Mouse (Mus musculus): ENCODE results near the gene Zfp622.

Zfp622 gene

DNA sequence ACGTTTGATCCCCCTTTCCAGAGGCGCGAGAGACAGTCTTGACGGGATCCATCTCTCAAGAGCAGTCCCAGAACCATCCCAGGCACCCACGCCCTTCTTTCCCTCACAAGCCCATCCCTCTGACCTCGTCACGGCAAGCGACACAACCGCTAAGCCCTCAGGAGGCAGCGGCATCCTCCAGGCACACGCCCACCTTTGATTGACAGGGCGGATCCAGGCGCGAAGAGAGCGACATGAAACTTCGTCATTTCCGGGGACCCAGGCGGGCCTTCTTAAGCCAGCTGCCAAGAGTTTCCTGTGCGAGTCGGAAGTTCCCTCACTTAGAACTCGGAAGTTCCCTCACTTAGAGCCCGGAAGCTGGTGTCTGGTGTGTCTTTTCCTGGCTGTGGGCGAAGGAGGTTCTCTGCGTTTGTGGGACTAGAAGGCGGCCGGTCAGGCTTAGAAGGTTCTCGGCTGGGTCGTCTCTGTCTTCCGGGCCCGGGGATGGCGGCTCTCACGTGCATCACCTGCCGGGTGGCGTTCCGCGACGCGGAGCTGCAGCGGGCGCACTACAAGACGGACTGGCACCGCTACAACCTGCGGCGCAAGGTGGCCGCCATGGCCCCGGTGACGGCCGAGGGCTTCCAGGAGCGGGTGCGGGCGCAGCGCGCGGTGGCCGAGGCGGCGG, at the start of gene Zfp622:
TSS of gene Zfp622 (plus strand) at position 300 of the 667 bp plus-strand sequence.
- in situ Hi-C loops (cut with MseI, MboI): no loop called here

DNA sequence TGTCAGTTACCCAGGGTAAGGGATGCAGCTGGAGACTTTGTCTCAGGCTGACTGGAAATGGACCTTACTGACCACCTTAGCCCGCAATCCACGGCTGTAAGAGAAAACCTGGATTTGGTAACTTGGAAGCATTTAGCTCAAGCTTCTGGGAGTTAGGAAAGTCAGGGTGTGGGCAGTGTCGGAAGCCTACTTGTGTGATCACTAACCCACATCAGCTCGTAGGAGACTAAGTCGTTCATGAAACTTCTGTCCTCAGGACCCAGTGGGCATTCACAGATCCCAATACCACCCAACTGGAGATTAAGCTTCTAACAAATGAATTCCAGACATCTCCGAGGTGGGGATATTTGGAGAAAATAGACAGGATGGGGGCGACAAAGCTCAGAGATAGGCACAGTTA, 49.8 kb upstream of the Zfp622 start:
- in situ Hi-C loops (cut with MseI, MboI): no loop called here

DNA sequence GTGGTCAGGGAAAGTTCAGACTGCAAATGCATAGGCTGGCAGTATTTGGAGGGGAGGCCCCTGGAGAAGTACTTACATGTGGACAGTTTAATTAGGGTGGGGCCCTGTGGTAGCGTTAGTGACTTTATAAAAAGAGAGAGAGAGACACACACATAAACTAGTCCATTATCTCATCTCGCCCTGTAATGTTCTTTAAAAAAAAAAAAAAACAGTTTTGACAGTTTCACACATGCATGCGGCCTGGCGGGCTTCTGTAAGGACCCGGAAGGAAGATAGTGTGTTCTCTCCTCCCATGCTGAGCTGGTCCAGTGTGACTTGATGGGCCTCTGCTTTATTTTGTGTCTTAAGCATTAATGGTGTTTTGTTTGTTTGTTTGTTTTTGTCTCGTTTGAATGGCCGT, 45.7 kb upstream of the Zfp622 start:
- in situ Hi-C loops (cut with MseI, MboI): no loop called here

DNA sequence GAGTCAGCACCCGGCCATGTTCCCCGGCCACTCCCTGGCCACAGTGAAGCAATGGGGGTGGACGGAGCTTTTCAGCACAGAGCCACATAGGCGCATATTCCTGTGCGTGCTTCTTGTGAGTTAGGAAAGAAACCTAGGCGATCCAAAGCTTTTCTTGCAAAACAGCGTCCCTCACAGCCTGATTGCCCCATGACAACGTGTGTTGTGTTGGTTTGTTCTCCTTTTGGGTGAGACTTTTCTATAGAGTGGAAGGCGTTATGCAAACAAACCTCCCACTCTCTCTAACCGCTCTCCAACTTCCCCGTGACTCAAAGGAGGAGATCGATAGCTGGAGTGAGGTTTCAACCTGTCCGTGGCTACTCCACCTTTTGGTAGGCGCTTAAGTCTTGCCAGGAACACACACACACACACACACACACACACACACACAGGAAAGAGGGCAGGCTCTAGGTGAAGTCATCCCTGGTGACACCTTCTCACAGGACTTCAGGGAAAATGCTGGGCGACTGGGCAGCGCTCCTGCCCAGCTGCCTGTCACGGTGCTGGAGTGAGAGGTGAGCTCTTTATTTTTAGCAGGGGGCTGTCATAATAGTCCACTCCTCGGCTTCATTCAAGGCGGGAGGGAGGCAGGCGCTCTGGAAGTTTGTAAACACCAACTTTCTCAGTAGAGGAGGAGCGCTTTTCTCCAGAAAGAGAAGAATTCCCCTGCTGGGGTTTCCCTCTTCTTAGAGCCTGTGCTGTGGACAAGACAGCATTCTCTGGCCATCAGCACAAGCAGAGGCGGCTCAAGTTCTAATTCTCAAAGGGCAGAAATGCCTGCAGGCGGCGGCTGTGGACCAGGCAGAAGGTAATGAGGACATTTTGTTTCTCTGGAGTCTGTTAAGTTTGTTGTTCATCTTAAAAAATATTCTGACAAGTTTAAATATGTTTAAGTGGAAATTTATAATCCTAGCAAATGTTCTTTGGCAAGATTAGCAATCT, 43.5 kb upstream of the Zfp622 start:
- in situ Hi-C loops (cut with MseI, MboI): no loop called here

DNA sequence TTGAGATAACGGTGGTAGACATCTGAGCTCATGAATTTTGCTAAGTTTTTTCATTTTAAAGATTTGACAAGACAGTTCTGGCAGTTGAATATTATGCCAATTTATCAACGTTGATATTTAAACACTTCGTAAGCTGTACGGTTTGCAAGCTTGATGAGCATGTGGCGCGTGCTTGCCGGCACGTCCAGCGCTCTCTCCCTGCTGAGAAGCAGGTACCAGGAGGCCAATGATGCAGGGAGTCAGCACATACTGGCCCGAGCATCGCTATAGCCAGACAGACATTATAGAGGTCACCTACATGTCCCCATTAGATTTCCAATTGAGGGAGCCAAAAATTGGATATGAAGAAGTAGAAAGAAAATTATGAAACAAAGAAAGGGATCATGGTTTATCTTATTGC, 42.7 kb upstream of the Zfp622 start:
- in situ Hi-C loops (cut with MseI, MboI): no loop called here

DNA sequence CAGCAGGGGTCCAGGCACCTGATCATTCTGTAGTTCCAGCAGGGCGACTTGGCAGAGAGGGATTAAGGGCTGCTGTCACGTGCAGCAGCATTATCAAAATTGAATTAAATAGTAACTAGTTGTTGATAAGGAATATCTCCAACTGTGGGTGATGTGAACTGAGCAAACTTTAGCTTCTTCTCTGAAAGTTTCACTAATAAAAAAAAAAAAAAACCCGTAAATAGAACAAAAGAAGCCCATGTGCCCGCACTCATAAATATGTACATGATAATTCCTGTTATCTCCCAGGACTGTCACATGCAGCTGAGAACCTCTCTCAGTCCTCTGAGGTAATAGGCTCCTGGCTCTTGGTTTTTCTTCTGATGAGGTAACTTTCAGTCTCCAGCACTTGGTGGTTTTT, 41.8 kb upstream of the Zfp622 start:
- in situ Hi-C loops (cut with MseI, MboI): no loop called here

DNA sequence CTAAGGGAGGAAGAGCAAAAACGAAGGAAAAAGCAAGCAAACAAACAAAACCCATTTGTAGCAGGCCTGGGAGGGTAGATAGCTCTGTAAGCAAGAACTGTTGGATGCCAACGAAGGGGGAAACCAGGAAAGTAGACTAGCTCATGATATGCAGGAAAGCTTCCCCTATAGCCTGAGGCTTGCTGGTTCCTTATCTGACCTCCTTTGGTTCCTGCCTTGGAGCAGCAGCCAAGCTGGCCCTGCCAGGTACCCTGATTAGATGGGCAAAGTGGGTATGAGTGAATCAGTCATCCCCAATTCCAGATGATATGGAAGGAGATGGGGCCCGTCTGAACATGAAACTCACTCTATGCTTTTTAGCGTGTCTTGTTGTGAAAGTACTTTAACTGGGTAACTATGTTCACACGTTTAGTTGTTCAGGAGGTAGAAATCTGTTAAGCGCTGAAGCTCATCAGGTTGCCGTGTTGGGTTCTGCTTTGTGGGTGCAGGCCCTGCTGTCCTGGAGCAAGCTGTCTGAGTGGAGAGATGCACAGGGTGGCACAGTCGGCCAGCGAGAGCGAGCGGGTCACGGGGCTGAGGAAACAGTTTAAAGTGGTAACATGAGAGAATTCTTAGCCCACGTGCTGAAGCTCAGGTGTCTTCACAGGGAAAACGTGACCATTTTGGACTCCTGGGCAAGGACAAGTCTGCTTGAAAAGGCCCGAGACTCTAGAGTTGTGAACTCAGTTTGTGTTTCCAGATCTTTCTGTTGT, 40.6 kb upstream of the Zfp622 start:
- in situ Hi-C loops (cut with MseI, MboI): no loop called here

DNA sequence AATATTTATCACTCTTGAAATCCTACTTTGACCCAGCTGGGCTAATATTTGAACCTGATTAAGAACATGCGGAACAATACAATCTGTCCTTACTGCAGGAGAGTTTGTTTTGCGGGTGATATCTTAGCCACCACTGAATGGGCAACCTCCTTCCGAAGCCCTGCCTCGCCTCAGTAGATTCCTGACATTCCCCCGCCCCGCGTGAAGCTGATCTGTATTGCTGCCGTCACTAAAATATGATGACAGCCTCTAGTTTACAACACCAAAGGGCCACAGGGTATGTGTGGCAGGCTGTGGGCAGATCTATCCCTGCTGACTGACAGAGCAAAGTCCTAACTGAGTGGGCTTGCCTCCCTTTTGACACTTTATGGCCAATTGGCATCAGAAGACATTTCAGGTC, 38.9 kb upstream of the Zfp622 start:
- in situ Hi-C loops (cut with MseI, MboI): no loop called here

DNA sequence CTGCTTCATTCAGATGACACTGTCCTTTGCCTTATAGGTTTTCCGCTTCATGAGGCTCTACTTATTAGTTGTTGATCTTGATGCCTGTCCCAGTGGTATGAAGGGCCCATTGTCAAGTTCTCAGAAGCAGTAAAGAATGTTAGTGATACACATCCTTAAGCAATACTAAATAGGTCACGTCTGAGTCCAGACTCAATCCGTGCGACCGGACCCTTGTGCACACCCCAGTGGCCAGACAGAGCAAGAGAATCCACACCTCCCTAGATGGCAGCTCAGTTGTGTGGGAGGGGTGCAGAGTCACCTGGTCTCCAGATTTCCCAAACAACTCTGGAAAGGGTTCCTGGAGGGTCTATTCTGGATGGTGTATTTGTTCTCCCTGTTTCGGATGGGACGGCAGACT, 37.7 kb upstream of the Zfp622 start:
- in situ Hi-C loops (cut with MseI, MboI): no loop called here

DNA sequence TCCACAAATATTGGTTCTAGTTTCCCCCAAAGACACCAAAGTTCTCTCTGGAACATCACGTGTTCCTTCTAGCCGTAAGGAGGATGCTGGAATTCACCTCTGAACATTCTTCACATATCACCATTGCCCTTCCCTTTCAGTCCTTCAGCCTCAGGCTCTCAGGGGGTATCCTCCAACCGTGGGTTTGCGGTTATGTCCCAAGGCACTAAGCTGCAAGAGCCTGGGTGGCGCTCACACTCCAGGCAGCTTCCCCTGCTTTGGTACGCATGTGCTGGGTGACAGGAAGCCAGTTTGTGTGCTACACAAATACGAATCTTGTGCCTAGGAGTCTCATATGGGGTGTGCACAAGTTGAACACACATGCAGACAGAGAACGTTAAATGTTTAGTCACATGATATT, 36.8 kb upstream of the Zfp622 start:
- in situ Hi-C loops (cut with MseI, MboI): no loop called here

DNA sequence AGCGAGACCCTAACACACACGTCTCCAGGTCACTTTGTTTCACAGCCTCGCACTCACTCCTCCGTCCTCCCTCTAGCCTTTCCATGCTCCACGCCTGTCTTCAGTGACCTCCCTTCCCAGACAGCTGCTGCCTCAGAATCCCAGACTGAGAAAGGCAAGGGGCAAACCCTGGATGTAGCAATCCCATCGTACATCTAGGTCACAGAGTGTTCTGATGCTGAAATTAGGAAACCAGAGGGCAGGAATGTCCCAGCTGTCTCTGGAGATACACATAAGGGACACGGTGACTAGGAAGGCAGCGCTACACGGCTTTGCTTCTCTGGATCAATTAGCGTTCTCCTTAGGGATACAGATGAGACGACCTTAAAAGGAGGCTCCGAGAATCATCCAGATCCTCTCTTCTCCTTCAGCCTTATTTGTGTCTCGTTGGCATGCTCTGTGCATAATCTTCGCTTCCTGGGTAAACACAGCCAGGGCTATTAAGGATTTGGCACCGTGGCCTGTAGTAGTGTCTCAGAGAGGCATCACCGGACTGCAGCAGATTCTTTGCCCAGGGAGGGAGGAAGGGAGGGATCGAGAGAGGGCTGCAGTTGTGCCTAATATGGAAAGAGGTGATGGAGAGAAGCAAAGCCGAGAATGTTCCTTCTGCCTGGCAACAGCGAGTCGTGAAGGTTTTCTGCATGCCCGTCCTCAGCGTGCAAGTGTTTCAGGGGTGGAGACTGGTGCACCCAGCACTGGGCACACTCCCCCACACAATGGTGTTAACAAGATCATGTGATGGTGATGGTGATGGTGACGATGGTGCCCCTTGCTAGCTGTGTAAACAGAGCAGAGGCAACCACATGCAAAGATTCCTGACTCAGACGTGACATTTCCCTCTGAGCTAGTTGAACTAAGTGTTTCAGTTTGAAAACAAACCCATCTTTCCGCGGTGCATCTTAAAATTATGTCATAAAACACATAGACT, 35.6 kb upstream of the Zfp622 start:
- in situ Hi-C loops (cut with MseI, MboI): no loop called here

DNA sequence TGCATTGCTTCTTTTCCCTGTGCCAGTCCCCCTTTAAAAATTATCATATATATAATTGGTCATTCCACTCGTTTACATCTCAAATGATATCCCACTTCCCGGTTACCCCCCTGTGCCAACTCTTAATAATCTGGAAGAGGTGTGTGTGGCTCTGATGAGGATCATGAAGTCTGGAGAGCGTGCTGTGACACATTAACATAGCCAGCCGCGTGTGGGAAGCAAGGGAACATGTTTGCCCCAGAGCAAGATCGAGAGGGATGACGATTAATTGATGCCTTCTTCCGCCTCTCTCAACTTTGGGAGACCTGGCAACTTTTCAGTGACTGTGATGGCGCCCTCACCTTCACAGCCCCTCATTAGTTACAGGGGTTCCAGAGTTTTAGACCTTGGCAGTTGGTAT, 34.5 kb upstream of the Zfp622 start:
- in situ Hi-C loops (cut with MseI, MboI): loop anchor here (10.0 kb wide), 1 partner anchor 145 kb away; no protein-coding TSS in a partner anchor

DNA sequence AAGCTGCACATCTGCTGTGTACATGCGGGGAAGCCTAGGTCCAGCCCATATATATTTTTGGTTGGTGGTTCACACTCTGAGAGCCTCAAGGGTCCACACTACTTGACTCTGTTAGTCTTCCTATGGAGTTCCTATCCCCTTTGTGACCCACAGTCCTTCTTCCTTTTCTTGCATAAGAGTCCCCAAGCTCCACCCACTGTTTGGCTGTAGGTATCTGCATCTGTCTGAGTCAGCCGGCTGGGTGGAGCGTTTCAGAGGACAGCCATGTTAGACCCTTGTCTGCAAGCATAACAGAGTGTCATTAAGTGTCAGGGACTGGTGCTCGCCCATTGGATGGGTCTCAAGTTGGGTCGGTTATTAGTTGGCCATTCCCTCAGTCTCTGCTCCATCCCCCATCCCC, 33.6 kb upstream of the Zfp622 start:
- in situ Hi-C loops (cut with MseI, MboI): loop anchor here (10.0 kb wide), 1 partner anchor 146 kb away; no protein-coding TSS in a partner anchor

DNA sequence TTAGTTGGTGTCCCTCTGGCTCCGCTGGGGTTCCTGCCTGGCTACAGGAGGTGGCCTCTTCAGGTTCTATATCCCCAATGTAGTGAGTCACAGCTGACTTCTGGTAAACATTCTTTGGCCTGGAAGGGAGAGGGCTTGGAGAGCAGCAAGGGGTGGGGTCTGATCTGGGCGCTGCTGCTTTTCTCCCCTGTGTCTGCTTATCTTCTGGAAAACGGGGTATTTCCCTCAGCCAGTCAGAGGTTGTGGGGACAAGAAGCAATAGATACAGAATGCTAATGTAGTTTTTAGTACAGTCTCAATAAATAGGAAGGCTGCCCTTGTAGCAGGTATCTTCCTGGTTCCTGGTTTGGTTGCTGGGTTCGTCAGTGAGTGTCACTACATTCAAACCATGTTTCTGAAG, 33.1 kb upstream of the Zfp622 start:
- in situ Hi-C loops (cut with MseI, MboI): loop anchor here (10.0 kb wide), 1 partner anchor 146 kb away; no protein-coding TSS in a partner anchor

DNA sequence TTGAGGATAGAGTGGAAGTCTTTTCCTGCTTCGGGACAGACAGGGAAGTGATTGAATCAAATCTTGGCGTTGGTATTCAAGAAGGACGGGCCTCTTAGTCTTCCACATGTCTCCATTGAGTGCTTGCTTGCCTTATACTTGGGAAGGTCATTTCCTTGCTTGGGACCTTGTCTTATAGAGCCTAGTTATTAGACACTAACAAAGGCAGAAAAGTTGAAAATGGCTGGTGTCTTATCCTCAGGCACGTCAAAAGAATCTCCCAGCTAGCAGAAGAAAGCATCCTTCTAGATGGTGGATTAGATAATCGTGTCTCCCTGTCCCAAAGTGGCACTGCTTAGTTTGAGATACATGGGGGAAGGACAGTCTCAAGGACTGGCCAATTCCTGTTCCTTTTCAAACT, 28.2 kb upstream of the Zfp622 start:
- in situ Hi-C loops (cut with MseI, MboI): loop anchor here (10.0 kb wide), 1 partner anchor 151 kb away; no protein-coding TSS in a partner anchor

DNA sequence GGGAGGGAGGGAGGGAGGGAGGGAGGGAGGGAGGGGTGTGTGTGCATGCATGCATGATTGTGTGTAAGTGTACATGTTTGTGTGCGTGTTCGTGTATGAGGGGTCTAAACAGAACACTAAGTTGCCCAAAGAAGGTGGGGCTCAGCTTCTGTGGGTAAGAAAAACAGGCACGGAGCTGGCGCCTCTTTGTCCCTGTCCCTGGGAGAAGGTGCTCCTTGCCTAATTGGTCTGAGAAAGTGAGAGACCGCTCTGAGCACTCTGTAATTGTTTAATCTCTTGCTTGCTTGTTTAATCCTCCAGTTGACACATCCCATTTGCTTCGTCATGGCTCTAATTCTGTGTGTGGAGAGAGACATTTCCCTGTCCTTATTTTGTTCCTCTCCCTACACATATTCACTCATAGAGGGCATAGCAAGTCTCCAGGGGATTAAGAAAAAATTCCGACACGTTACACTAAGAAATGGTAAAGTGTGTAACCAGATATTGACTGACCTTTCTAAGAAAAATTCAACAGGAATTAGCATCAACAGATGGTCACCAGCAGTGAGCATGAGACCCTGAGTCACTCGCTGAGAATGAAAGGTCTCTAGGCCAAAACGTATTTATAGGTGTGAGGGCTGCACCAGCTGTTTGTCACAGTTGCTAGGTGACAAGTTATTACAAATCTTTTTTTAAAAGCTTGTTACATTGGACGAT, 27.6 kb upstream of the Zfp622 start:
- in situ Hi-C loops (cut with MseI, MboI): loop anchor here (10.0 kb wide), 1 partner anchor 152 kb away; no protein-coding TSS in a partner anchor

DNA sequence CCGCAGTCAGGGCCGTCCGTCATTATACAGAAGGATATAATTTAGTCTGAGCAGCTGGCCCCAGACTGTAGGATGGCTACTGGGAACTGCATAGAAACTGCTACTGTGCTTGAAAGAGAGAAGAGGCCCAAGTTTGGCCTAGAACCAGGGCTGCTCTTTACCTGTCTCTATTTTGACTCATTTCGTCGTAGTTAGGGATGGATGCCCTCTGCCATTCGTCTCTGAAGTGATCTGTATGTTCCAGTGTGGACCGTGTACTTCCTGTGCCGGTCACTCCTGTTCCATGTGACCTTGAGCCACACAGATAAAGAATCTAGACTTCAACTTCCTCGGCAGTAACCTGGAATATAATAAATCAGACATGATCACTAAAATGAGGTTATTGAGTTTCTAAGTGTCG, 26.5 kb upstream of the Zfp622 start:
- in situ Hi-C loops (cut with MseI, MboI): loop anchor here (10.0 kb wide), 1 partner anchor 153 kb away; no protein-coding TSS in a partner anchor

DNA sequence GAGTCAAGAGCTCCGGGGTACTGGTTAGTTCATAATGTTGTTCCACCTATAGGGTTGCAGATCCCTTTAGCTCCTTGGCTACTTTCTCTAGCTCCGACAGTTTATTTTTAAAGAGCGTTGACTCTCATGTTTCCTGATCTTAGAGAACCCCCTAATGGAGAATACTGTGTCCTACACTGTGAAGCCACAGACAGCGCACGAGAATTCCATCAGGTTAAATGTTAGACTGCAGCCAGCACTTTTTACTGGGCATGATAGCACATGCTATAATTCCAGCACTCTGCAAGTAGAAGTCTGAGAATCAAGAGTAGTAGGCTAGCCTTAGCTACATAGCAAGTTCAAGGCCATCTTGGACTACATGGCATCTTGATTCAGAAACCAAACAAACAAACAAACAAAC, 24.8 kb upstream of the Zfp622 start:
- in situ Hi-C loops (cut with MseI, MboI): loop anchor here (10.0 kb wide), 1 partner anchor 155 kb away; no protein-coding TSS in a partner anchor

DNA sequence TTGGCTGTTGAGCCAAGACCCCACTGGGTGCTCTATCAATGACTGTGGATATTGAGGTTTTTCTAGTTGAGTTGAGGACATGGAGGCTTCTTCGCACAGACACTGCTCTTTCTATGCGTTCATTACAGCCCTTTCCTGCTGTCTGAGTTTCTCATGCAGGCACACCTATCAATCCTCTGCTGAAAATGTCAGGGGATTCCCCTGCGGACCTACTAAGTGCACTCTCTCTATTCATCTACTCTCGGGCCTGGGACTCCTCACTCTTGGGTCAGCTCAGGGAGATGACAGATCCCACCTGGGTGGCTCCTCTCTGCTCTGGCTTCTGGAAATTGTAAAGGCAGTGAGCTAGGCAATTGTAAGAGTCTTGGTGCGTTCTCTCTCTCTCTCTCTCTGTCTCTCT, 23.9 kb upstream of the Zfp622 start:
- in situ Hi-C loops (cut with MseI, MboI): no loop called here

DNA sequence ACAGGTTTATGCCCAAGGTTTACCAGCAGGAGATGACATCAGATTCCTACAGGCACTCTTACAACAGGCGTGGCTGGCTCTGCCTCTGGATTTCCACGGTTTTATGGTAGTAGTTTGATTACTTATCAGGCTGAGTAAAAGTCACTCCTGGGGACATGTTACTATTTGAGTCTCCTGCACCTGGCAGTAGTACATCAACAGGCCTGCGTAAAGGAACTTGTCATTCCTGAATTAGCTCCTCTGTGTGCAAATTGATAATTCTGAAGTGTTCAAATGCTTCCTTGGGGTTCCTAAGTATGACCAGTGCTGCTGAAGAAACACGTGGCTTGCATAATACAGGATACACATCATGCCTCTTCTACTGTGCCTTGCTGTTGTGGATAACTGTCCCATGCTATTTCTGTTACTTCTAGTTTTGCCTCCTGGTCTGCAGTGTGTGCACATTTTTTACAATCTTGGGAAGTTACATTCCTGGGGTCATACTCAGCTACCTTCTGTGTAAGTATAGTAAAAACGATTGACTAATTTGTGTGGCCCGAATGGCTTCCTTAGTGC, 17.9 kb upstream of the Zfp622 start:
- in situ Hi-C loops (cut with MseI, MboI): no loop called here
